Mouse (Mus musculus): Measurements from ENCODE around the gene Mill1. TPM values are rescaled to one million over a fixed set of nuclear protein-coding genes. Genes with fewer than 3 reads are reported as not detected.
"Not testable (repeated sequence)": the region's sequence is repeated elsewhere in the genome, so short reads cannot be mapped to it uniquely, and the experiment has no call there.

Mill1 gene
- not detected in 2 replicates for polyA plus RNA-seq (2015; fragmentation: Nextera tagmentation; extraction: Ambion mirVana)

GRCm38 (mm10) chr7:18245047-18245446 lies at the start of gene Mill1:
Mill1 (plus strand) TSS chr7:18245347.
- 56% methylated on average over 1 of the region's 1 CpGs for WGBS
- no peak for ATAC-seq (ENCODE audit: low FRiP score, low TSS enrichment)
- H3K4me3 ChIP-seq (ENCODE audit: low read length) = no peak within 1 kb of the TSS
- H3K4me2 ChIP-seq (replicated peaks; ENCODE audit: low read depth, low read length) = no peak within 1 kb of the TSS
- no peak within 1 kb of the TSS for H3K9ac ChIP-seq (replicated peaks; ENCODE audit: low read length)
- no peaks in the 10 kb centered on the region for H3K4me1 ChIP-seq (ENCODE audit: insufficient read depth, low read length)
- H3K9me3 ChIP-seq (ENCODE audit: low read length) = peaks cover 8% of the 10 kb centered on the region; the same call in 1 of the 2 replicates
- H3K36me3 ChIP-seq (ENCODE audit: insufficient read depth, low read length) = no peaks in the 10 kb centered on the region
- H3K27me3 ChIP-seq (ENCODE audit: insufficient read depth, low read length) = no peaks in the 10 kb centered on the region
- no peak within 1 kb of the TSS for H3K27ac ChIP-seq (ENCODE audit: low read length)

GRCm38 (mm10) chr7:18210938-18211337 lies 34.2 kb upstream of the Mill1 start:
- Histone ChIP-seq H3K9me3 (ENCODE audit: low read length) (peaks cover 3% of the 10 kb centered on the region; the same call in 1 of the 2 replicates), H3K27ac (ENCODE audit: low read length) (no peak overlapping the region), H3K4me1 (ENCODE audit: insufficient read depth, low read length) (no peaks in the 10 kb centered on the region), H3K4me3 (ENCODE audit: low read length) (no peak overlapping the region), H3K27me3 (ENCODE audit: insufficient read depth, low read length) (no peaks in the 10 kb centered on the region), H3K4me2 (replicated peaks; ENCODE audit: low read depth, low read length) (no peak overlapping the region), H3K36me3 (ENCODE audit: insufficient read depth, low read length) (no peaks in the 10 kb centered on the region), H3K9ac (replicated peaks; ENCODE audit: low read length) (no peak overlapping the region)
- 16% methylated on average over 9 of the region's 9 CpGs for WGBS
- no peak for ATAC-seq (ENCODE audit: low FRiP score, low TSS enrichment)

- ATAC-seq (ENCODE audit: low FRiP score, low TSS enrichment) = no peak
- peaks cover 9% of the 10 kb centered on the region; the same call in 1 of the 2 replicates for H3K9me3 ChIP-seq (ENCODE audit: low read length)
- no peak overlapping the region for H3K9ac ChIP-seq (replicated peaks; ENCODE audit: low read length)
- H3K4me2 ChIP-seq (replicated peaks; ENCODE audit: low read depth, low read length) = no peak overlapping the region
- no peaks in the 10 kb centered on the region for H3K36me3 ChIP-seq (ENCODE audit: insufficient read depth, low read length)
- H3K27me3 ChIP-seq (ENCODE audit: insufficient read depth, low read length) = no peaks in the 10 kb centered on the region
- 61% methylated on average over 1 of the region's 1 CpGs for WGBS
- H3K4me1 ChIP-seq (ENCODE audit: insufficient read depth, low read length) = no peaks in the 10 kb centered on the region
- H3K4me3 ChIP-seq (ENCODE audit: low read length) = no peak overlapping the region
- no peak overlapping the region for H3K27ac ChIP-seq (ENCODE audit: low read length)
Observed at GRCm38 (mm10) chr7:18214699-18215098, 30.4 kb upstream of the Mill1 start.

GRCm38 (mm10) chr7:18238561-18238960 lies 6.6 kb upstream of the Mill1 start:
- no peaks in the 10 kb centered on the region for H3K36me3 ChIP-seq (ENCODE audit: insufficient read depth, low read length)
- H3K27me3 ChIP-seq (ENCODE audit: insufficient read depth, low read length) = no peaks in the 10 kb centered on the region
- H3K9ac ChIP-seq (replicated peaks; ENCODE audit: low read length) = no peak overlapping the region
- H3K27ac ChIP-seq (ENCODE audit: low read length) = no peak overlapping the region
- no peaks in the 10 kb centered on the region for H3K4me1 ChIP-seq (ENCODE audit: insufficient read depth, low read length)
- H3K4me2 ChIP-seq (replicated peaks; ENCODE audit: low read depth, low read length) = no peak overlapping the region
- WGBS = 65% methylated on average over 2 of the region's 2 CpGs
- peaks cover 5% of the 10 kb centered on the region; the same call in 1 of the 2 replicates for H3K9me3 ChIP-seq (ENCODE audit: low read length)
- no peak overlapping the region for H3K4me3 ChIP-seq (ENCODE audit: low read length)
- ATAC-seq (ENCODE audit: low FRiP score, low TSS enrichment) = no peak

- Histone ChIP-seq H3K36me3 (ENCODE audit: insufficient read depth, low read length) (no peaks in the 10 kb centered on the region), H3K4me2 (replicated peaks; ENCODE audit: low read depth, low read length) (no peak overlapping the region), H3K9ac (replicated peaks; ENCODE audit: low read length) (no peak overlapping the region), H3K27ac (ENCODE audit: low read length) (no peak overlapping the region), H3K4me3 (ENCODE audit: low read length) (no peak overlapping the region), H3K9me3 (ENCODE audit: low read length) (peaks cover 5% of the 10 kb centered on the region; the same call in 1 of the 2 replicates), H3K4me1 (ENCODE audit: insufficient read depth, low read length) (no peaks in the 10 kb centered on the region), H3K27me3 (ENCODE audit: insufficient read depth, low read length) (no peaks in the 10 kb centered on the region)
- ATAC-seq (ENCODE audit: low FRiP score, low TSS enrichment) = no peak
- 75% methylated on average over 5 of the region's 5 CpGs for WGBS
Observed at GRCm38 (mm10) chr7:18241217-18241616, 3.9 kb upstream of the Mill1 start.

GRCm38 (mm10) chr7:18243959-18244573 lies 1.1 kb upstream of the Mill1 start:
- not testable (repeated sequence) for H3K9ac ChIP-seq (replicated peaks; ENCODE audit: low read length); H3K4me2 ChIP-seq (replicated peaks; ENCODE audit: low read depth, low read length); H3K9me3 ChIP-seq (ENCODE audit: low read length); ATAC-seq (ENCODE audit: low FRiP score, low TSS enrichment); H3K27me3 ChIP-seq (ENCODE audit: insufficient read depth, low read length); H3K4me3 ChIP-seq (ENCODE audit: low read length); H3K4me1 ChIP-seq (ENCODE audit: insufficient read depth, low read length); H3K36me3 ChIP-seq (ENCODE audit: insufficient read depth, low read length); H3K27ac ChIP-seq (ENCODE audit: low read length)
- 48% methylated on average over 1 of the region's 1 CpGs for WGBS

GRCm38 (mm10) chr7:18260219-18260618 lies 15.1 kb downstream of the Mill1 start:
- H3K4me3 ChIP-seq (ENCODE audit: low read length) = no peak overlapping the region
- H3K36me3 ChIP-seq (ENCODE audit: insufficient read depth, low read length) = no peaks in the 10 kb centered on the region
- WGBS = 45% methylated on average over 1 of the region's 1 CpGs
- no peak overlapping the region for H3K4me2 ChIP-seq (replicated peaks; ENCODE audit: low read depth, low read length)
- H3K9ac ChIP-seq (replicated peaks; ENCODE audit: low read length) = no peak overlapping the region
- ATAC-seq (ENCODE audit: low FRiP score, low TSS enrichment) = no peak
- no peaks in the 10 kb centered on the region for H3K27me3 ChIP-seq (ENCODE audit: insufficient read depth, low read length)
- no peaks in the 10 kb centered on the region for H3K4me1 ChIP-seq (ENCODE audit: insufficient read depth, low read length)
- no peak overlapping the region for H3K27ac ChIP-seq (ENCODE audit: low read length)
- peaks cover 25% of the 10 kb centered on the region for H3K9me3 ChIP-seq (ENCODE audit: low read length)

- H3K9ac ChIP-seq (replicated peaks; ENCODE audit: low read length) = no peak overlapping the region
- no peaks in the 10 kb centered on the region for H3K4me1 ChIP-seq (ENCODE audit: insufficient read depth, low read length)
- no peak overlapping the region for H3K27ac ChIP-seq (ENCODE audit: low read length)
- no peak overlapping the region for H3K4me2 ChIP-seq (replicated peaks; ENCODE audit: low read depth, low read length)
- WGBS = 59% methylated on average over 5 of the region's 5 CpGs
- no peak overlapping the region for H3K4me3 ChIP-seq (ENCODE audit: low read length)
- peaks cover 27% of the 10 kb centered on the region for H3K9me3 ChIP-seq (ENCODE audit: low read length)
- ATAC-seq (ENCODE audit: low FRiP score, low TSS enrichment) = no peak
- H3K27me3 ChIP-seq (ENCODE audit: insufficient read depth, low read length) = no peaks in the 10 kb centered on the region
- H3K36me3 ChIP-seq (ENCODE audit: insufficient read depth, low read length) = no peaks in the 10 kb centered on the region
Observed at GRCm38 (mm10) chr7:18265089-18265488, 19.9 kb downstream of the Mill1 start.

Other genes starting within 250 kb of the Mill1 start
- not detected in 2 replicates for gene Ceacam13, start 235.5 kb upstream of the Mill1 start, polyA plus RNA-seq (2015; fragmentation: Nextera tagmentation; extraction: Ambion mirVana)
- not detected in 2 replicates for gene Ceacam12, start 179.4 kb upstream of the Mill1 start, polyA plus RNA-seq (2015; fragmentation: Nextera tagmentation; extraction: Ambion mirVana)
- not detected in 2 replicates for gene Igfl3, start 68.9 kb upstream of the Mill1 start, polyA plus RNA-seq (2015; fragmentation: Nextera tagmentation; extraction: Ambion mirVana)
- gene Psg18, start 109.7 kb downstream of the Mill1 start, polyA plus RNA-seq (2015; fragmentation: Nextera tagmentation; extraction: Ambion mirVana) = not detected in 2 replicates
- gene Psg28, start 186.7 kb downstream of the Mill1 start, polyA plus RNA-seq (2015; fragmentation: Nextera tagmentation; extraction: Ambion mirVana) = not detected in 2 replicates
- not detected in 2 replicates for gene Psg26, start 238.8 kb downstream of the Mill1 start, polyA plus RNA-seq (2015; fragmentation: Nextera tagmentation; extraction: Ambion mirVana)

Data from kidney, embryonic 16.5 days (tissue).